Mouse (Mus musculus) activated CD4-positive, CD25-positive, alpha-beta regulatory T cell (primary cell): Measurements from ENCODE around the gene Eif3g. TPM values are rescaled to one million over a fixed set of nuclear protein-coding genes. Genes with fewer than 3 reads are reported as not detected.

ENCODE experiments used
- polyA plus RNA-seq, 2 experiments: library from polyadenylated mRNA; unstranded; fragments of 100-300 nt; shearing (Covaris generic); gene quantifications; one replicate each; pipeline ENCODE4 v1.2.1; 2017

The Eif3g gene
- polyA plus RNA-seq, result 100 to 1,000 TPM; 206 to 307 TPM

GRCm38 (mm10) chr9:20898511-20899073 lies at the start of gene Eif3g:
TSS of gene Eif3g (minus strand) at chr9:20898623.

GRCm38 (mm10) chr9:20887704-20888385 lies 10.6 kb downstream of the Eif3g start, which contains the start of gene Ppan:
TSS of gene Ppan (plus strand) at chr9:20888175.

GRCm38 (mm10) chr9:20879097-20879792 lies 19.2 kb downstream of the Eif3g start, which contains the start of gene Angptl6:
TSS of gene Angptl6 (minus strand) at chr9:20879727.

GRCm38 (mm10) chr9:20868448-20869001 lies 29.9 kb downstream of the Eif3g start, which contains the start of gene A230050P20Rik:
TSS of gene A230050P20Rik (plus strand) at chr9:20868642.

Other genes starting within 250 kb of the Eif3g start
- 10 to 100 TPM; 23.0 to 28.2 TPM for gene Pin1, start 246.5 kb downstream of the Eif3g start, polyA plus RNA-seq
- under 1 TPM; 0.11 to 0.80 TPM for gene Olfm2, start 152.3 kb downstream of the Eif3g start, polyA plus RNA-seq
- gene Col5a3, start 83.6 kb downstream of the Eif3g start, polyA plus RNA-seq, result under 1 TPM in 1 of 2 experiments, not detected in 1; 0.05 TPM
- gene Rdh8, start 80.1 kb downstream of the Eif3g start, polyA plus RNA-seq, result not detected
- 10 to 100 TPM; 41.6 to 48.0 TPM for gene A230050P20Rik, start 30.0 kb downstream of the Eif3g start, polyA plus RNA-seq
- 1 to 10 TPM; 1.7 to 3.3 TPM for gene Angptl6, start 18.9 kb downstream of the Eif3g start, polyA plus RNA-seq
- gene Ppan, start 10.4 kb downstream of the Eif3g start, polyA plus RNA-seq, result 10 to 100 TPM; 51.5 to 79.7 TPM
- gene Dnmt1, start 61.3 kb upstream of the Eif3g start, polyA plus RNA-seq, result 10 to 100 TPM; 40.3 to 87.6 TPM
- 10 to 100 TPM in 1 of 2 experiments, 1 to 10 TPM in 1; 8.7 to 17.8 TPM for gene S1pr2, start 78.2 kb upstream of the Eif3g start, polyA plus RNA-seq
- gene Mrpl4, start 104.1 kb upstream of the Eif3g start, polyA plus RNA-seq, result 100 to 1,000 TPM; 128 to 147 TPM
- gene Icam1, start 117.4 kb upstream of the Eif3g start, polyA plus RNA-seq, result 100 to 1,000 TPM in 1 of 2 experiments, 10 to 100 TPM in 1; 79.0 to 136 TPM
- under 1 TPM; 0.69 to 0.85 TPM for gene Icam4, start 130.8 kb upstream of the Eif3g start, polyA plus RNA-seq
- gene Icam5, start 133.4 kb upstream of the Eif3g start, polyA plus RNA-seq, result 1 to 10 TPM; 1.3 to 2.1 TPM
- under 1 TPM in 1 of 2 experiments, not detected in 1; 0.47 TPM for gene Zglp1, start 168.5 kb upstream of the Eif3g start, polyA plus RNA-seq
- gene Gm49373, start 174.5 kb upstream of the Eif3g start, polyA plus RNA-seq, result under 1 TPM; 0.21 to 0.48 TPM
- gene Fdx1l, start 175.0 kb upstream of the Eif3g start, polyA plus RNA-seq, result 10 to 100 TPM; 22.0 to 35.0 TPM
- gene Gm38431, start 193.4 kb upstream of the Eif3g start, polyA plus RNA-seq, result 1 to 10 TPM in 1 of 2 experiments, under 1 TPM in 1; 0.77 to 2.0 TPM
- gene Raver1, start 193.4 kb upstream of the Eif3g start, polyA plus RNA-seq, result 10 to 100 TPM; 53.8 to 73.2 TPM
- 10 to 100 TPM; 38.3 to 73.3 TPM for gene Tyk2, start 232.6 kb upstream of the Eif3g start, polyA plus RNA-seq